Mouse (Mus musculus) left cerebral cortex, adult 2 months (tissue): ENCODE data around the gene Ints11. TPM values are rescaled to one million over a fixed set of nuclear protein-coding genes. Genes with fewer than 3 reads are reported as not detected.

Experiments
- DNase-seq, 2 experiments: peaks; one replicate each; pipeline ENCODE4 v3.0.0; 2021 to 2022; ENCODE audit warnings: low spot score in 2 of 2, mixed read lengths in 1 of 2; ENCODE audit errors: extremely low spot score in 1 of 2
- H3K27ac ChIP-seq: fragments of 200-600 bp; 2 replicates; pipeline ENCODE4 v1.8.1; 2022
- H3K4me3 ChIP-seq: fragments of 200-600 bp; 2 replicates; pipeline ENCODE4 v1.8.1; 2022
- CTCF ChIP-seq: fragments of 200-600 bp; IDR thresholded peaks from 2 replicates; pipeline ENCODE4 v1.8.1; 2022; ENCODE audit warnings: antibody characterized with exemption, mild to moderate bottlenecking, moderate library complexity
- intact Hi-C: fragments of 180-260 bp; cut with DNase I; formaldehyde crosslinking; loops from one replicate; pipeline ENCODE4 v1.15.1; 2025
- total RNA-seq, 2 experiments: library from RNA; stranded (reverse); gene quantifications; 2 replicates each; pipeline ENCODE4 v1.2.3; 2021

Ints11 gene
- total RNA-seq, 2 experiments from 2014 or later: 37.3 to 41.1 TPM

DNA sequence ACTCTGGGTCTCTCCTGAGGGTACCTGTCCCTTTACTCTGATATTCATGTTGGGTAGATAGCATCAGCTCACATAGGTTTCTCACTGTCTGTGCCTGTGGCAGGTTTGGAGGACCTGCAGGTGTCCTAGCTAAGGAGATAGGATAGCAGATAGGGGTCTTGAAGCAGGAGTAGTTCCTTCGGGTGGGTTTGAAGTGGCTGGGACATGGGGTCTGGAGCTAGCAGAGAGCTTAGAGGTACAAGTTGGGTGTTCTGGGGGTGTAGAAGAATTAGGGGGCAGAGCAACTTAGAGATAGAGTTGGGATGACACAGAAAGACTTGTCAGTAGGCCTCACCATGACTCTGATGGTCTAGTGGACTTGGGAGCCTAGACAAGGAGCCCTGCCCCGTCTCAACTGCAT lies 20.0 kb upstream of the Ints11 start:
- Histone ChIP-seq H3K27ac (no peak overlapping the region), H3K4me3 (no peak overlapping the region)
- DNase-seq: no peak
- intact Hi-C loops: no loop called here
- no peak for TF ChIP-seq CTCF

DNA sequence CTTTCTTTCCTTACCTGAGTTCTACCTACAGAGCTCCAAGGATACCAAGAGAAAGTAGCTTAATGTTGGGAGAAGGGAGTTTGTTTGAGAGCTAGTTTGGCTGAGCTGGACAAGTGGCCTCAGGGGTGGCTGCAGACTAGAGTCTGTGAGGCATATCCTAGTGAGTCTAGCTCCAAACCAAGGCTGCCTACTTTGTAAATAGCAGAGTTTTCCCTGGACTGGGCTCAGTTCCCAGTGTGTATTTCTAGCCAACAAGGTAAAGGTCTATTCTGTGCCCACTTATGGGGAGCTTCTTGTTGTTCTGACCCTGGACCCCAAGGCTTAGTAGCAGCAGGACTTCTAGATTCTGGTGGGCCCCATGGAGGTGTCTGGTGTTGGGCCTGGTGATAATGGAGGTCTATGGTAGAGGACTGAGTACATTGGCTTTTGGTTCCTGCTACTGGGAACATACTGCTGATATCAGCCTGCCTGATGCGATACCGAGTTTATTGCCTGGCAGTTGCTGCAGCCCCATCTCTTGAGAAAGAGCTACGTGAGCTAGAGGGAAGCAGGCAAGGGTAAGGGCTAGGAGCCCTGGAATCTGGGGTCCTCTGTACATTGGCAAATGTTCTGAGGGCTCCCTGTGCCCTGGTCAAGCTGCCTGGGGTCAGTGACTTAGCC lies 19.4 kb upstream of the Ints11 start:
- intact Hi-C loops: no loop called here
- Histone ChIP-seq H3K27ac (no peak overlapping the region), H3K4me3 (no peak overlapping the region)
- no peak for TF ChIP-seq CTCF
- DNase-seq: no peak

- intact Hi-C loops: no loop called here
- no peak overlapping the region for H3K27ac ChIP-seq
- no peak for TF ChIP-seq CTCF
- no peak for DNase-seq
- no peak overlapping the region for H3K4me3 ChIP-seq
Measured at GRCm38 (mm10) chr4:155851368-155851767, 18.0 kb upstream of the Ints11 start.

GRCm38 (mm10) chr4:155851951-155852411 lies 17.4 kb upstream of the Ints11 start:
- DNase-seq: no peak
- TF ChIP-seq CTCF: no peak
- no peak overlapping the region for H3K27ac ChIP-seq
- H3K4me3 ChIP-seq: no peak overlapping the region
- intact Hi-C loops: no loop called here

- DNase-seq: no peak
- H3K27ac ChIP-seq: no peak overlapping the region
- H3K4me3 ChIP-seq: no peak overlapping the region
- TF ChIP-seq CTCF: no peak
- intact Hi-C loops: no loop called here
Measured at GRCm38 (mm10) chr4:155853421-155853820, 15.9 kb upstream of the Ints11 start.

- TF ChIP-seq CTCF: no peak
- Histone ChIP-seq H3K27ac (no peak overlapping the region), H3K4me3 (no peak overlapping the region)
- intact Hi-C loops: no loop called here
- no peak for DNase-seq
Measured at GRCm38 (mm10) chr4:155854991-155855390, 14.4 kb upstream of the Ints11 start.

DNA sequence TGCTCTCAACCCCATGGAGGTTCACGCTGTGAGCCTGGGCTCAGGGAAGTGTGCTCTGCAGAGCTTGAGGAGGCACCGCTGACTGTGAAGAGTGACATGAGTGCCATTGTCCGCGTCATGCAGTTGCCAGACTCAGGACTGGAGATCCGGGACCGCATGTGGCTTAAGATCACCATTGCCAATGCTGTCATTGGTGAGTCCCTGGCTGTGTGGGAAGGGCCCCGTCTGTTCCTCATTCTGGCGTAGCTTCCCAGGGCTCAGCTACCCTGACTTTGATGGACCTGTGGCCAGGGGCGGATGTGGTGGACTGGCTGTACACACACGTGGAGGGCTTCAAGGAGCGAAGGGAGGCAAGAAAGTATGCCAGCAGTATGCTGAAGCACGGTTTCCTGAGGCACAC lies 13.3 kb upstream of the Ints11 start:
- no peak for DNase-seq
- intact Hi-C loops: no loop called here
- Histone ChIP-seq H3K27ac (no peak overlapping the region), H3K4me3 (no peak overlapping the region)
- no peak for TF ChIP-seq CTCF

- TF ChIP-seq CTCF: no peak
- H3K27ac ChIP-seq: no peak overlapping the region
- H3K4me3 ChIP-seq: no peak overlapping the region
- DNase-seq: no peak
- intact Hi-C loops: no loop called here
Measured at GRCm38 (mm10) chr4:155856881-155857280, 12.5 kb upstream of the Ints11 start.

GRCm38 (mm10) chr4:155859318-155859717 lies 10.0 kb upstream of the Ints11 start:
- intact Hi-C loops: no loop called here
- TF ChIP-seq CTCF: no peak
- DNase-seq: peak in 1 of 2 experiments; percentile 15
- Histone ChIP-seq H3K27ac (no peak overlapping the region), H3K4me3 (no peak overlapping the region)

DNA sequence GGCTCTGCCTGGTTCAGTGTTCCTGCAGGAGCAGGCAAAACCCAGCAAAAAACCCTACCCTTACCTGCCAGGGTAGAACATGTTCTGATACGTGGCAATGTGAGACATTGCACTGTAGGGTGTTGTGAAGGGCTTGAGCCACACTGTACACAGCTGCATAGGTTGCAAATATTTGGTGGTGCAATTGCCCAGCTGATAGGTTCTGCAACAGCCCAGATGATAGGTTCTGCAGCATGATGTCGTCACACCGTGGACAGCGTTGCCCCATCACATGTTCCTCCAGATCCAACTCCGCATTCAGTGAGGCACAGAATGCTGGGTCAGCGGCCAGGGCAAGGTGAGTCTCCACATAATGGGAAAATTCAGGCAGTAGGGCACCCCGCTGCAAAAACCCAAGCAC lies 7.6 kb upstream of the Ints11 start:
- DNase-seq: peak in 1 of 2 experiments; percentile 13
- TF ChIP-seq CTCF: no peak
- Histone ChIP-seq H3K4me3 (no peak overlapping the region), H3K27ac (no peak overlapping the region)
- intact Hi-C loops: no loop called here

DNA sequence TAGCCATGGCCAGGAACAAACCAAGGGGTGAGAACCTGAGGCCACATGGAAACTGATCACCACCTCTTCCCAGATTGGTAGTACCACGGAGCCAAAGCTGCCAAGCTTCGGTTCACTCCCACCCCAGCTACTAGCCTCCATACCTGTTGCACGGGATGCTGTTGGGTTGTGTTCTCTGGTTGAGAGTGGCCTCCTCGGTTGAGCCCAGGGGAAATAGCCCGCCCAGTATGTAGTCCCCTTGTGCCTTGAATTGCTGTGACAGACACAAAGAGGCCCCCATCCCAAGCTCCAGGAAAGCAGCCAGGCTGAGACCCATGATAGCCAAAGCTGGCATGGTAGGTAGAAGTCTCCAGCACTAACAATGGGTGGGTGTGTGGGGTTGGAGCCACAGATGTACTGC lies 6.3 kb upstream of the Ints11 start, which contains the start of gene Tas1r3:
Tas1r3 (minus strand) TSS at position 362 of the 400 bp plus-strand sequence.
- peak in 1 of 2 experiments; percentile 11 for DNase-seq
- no peak within 1 kb of the TSS for H3K4me3 ChIP-seq
- intact Hi-C loops: no loop called here
- TF ChIP-seq CTCF: no peak
- H3K27ac ChIP-seq: no peak within 1 kb of the TSS

- peak in 1 of 2 experiments; percentile 14 for DNase-seq
- Histone ChIP-seq H3K27ac (peak overlapping the region; percentile 77), H3K4me3 (peak overlapping the region; percentile 89)
- no peak for TF ChIP-seq CTCF
- intact Hi-C loops: loop anchor here (2.0 kb wide), 2 partner anchors 22 to 74 kb away; partner anchors contain the start of genes Acap3, Pusl1 and Ube2j2
Measured at GRCm38 (mm10) chr4:155868614-155869298, 590 bp upstream of the Ints11 start.
